Mouse (Mus musculus): Measurements from ENCODE around the gene Chsy1.

The Chsy1 gene

GRCm38 (mm10) chr7:66140095-66140494 lies 30.8 kb downstream of the Chsy1 start:
- DNase-seq, result no peak

DNA sequence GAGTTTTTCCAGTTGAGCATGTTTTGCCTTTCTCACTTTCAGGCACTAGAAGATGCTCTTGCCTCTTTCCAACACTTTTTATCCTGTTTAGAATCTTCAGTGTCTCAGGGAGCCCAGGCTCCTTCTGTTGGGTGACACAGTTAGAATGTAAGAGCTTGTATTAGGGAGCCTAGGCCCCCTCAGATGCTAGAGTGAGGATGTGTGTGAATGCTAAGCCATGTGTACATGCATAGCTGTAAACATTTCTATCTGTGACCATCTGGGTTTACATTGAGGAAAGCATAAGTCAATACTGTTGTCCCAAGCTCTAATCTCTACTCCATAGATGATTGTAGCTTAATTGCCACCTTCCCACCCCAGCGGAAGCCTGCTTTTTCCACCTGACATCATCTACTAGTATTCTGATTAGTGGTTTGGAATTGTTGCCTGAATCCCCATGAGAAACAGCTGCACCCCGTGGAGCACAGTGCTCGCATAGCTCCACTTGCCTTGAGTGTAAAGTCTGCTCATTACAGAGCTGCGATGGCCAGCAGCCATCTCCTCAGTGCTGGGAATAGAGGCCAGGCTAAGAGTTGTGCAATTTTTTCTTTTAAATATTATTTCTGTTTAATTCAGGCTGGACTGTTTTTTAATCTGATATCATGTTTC lies 31.7 kb downstream of the Chsy1 start:
- no peak for DNase-seq

GRCm38 (mm10) chr7:66142514-66142913 lies 33.2 kb downstream of the Chsy1 start:
- DNase-seq, result no peak

DNA sequence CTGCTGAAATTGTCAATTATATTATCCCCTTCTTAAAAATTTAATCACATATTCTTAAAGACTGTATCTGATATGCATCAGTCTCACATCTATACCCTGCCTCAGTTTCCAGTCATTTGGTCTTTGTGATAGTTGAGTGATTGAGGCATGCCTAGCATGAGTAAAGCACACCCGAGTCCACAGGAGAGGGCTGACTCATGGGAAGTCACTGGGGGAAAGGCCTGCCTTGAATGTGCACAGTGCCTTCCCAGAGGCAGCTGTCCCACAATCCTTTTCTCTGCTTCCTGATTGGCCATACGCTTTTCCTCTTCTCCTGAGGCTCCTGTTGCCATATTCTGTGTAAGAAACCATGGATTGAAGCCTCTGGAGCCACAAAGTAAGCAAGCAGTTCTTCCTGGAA lies 35.2 kb downstream of the Chsy1 start:
- no peak for DNase-seq

DNA sequence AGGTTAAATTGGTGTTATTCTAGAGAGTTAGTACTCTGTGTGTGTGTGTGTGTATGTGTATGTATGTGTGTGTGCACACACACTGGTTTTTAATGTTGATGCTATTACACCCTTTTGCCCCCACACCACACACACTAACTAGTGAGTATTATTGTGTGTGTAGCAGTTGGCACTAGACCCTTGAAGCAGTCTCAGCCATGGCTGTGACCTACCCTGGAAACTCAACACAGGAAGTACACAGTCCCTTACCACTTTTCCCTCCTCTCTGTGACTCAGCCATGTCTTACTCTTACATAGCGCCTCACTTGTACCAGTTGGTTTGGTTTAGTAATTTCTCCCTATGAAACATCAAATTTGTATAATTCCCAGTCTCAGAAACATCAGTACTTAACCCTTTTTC lies 37.8 kb downstream of the Chsy1 start:
- no peak for DNase-seq

DNA sequence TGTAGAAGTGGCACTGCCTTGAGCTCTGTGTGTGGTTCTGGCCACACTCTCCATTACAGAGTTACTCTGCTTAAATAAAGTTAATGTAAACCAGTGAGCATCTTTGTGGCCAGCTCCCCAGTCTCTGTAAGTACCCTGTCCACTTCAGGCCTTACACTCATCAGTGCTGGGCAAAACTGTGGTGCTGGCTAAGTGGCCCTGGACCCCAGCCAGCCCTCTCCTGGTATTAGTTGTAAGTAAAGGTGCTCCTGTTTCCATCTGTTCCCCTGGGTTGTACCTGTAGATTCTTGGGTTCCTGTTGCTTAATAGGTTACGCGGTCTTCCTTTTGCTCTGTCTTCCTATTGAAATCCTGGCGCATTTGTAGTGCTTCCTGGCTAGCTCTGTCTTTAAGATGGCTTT lies 38.5 kb downstream of the Chsy1 start:
- no peak for DNase-seq

DNA sequence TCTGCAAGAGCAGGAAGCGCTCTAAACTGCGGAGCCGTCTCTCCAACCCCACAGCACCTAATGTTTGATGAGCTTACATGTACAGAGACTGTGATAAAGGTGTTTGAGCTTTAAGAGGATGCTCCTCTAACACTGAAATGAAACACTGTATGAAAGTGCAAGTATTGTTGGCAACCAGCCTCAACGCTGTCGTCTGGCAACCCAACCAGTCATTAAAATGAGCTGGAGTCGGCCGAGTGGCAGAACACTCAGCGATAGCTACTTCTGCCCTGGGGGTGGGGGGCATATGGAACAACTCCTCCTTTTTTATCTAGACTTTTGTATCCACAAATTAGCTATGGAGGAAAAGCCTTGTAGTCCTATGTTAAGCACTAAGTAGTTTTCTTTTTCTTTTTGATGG lies 40.2 kb downstream of the Chsy1 start:
- no peak for DNase-seq

DNA sequence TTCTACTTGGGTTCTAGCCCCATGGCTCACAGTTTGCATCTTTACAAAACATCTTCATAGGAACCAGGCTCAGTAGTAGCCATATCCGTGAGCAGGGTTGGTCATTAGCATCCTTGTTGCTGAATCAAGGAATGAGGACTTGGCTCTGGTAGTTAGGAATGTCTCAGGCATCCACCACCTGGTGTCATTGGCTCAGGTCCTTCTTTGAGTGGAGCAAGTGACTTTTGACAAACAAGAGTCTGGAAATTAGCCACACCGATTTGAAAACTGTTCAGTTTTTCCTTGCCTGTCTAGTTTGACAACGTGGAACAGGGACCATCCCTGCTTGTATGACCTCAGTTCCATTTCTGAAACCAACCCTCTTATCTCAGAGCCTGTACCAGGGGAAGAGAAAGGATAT lies 41.1 kb downstream of the Chsy1 start:
- no peak for DNase-seq

DNA sequence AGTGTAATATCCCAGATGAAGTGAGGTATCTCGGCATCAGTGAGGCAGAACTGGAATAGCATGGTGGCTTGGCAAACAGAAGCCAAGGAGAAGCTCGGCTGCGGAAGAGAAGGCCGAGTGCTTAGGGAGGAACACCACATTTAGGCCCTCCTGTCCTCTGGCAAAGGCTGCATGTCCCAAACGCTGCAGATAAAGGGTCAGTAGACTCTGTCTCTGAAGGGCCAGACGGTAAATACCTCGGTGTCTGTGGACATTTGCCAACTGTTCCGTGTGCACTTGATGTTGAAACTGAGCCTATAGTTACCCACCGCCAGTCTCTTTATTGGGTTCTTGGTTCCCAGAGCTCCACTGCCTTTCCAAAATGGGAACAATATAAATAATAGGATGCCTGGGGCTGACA lies 48.1 kb downstream of the Chsy1 start:
- no peak for DNase-seq

DNA sequence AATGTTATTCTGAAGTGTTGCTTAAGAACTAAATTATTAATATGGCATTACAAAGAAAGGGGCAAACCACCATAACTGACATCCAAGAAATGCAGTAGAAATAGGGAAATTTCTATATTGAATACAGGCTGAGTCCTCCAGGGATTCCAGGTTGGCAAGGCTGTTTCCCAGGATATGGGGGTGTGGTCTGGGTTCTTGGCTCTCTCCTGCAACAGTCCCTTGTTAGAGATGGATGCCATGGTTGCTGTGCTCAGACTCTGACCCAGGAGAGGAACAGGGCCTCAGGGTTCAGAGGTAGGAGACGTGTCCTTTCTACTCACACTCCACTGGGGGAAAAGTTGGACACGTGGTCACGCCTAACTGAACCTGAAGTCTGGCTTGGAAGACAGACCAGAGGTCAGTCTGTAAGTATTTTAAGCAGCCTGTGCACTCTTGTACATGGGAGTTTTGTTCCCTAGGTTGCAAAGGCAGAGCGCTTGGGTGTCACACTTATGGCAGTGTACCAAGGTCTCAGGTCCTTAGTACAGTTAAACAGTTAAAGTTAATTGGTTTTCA lies 48.6 kb downstream of the Chsy1 start:
- DNase-seq, result peak; percentile 73 to 91

- no peak for DNase-seq
Observed at GRCm38 (mm10) chr7:66158616-66159129, 49.4 kb downstream of the Chsy1 start.

- no peak for DNase-seq
Observed at GRCm38 (mm10) chr7:66159961-66160360, 50.6 kb downstream of the Chsy1 start.

GRCm38 (mm10) chr7:66161836-66162235 lies 52.5 kb downstream of the Chsy1 start:
- DNase-seq, result no peak

DNA sequence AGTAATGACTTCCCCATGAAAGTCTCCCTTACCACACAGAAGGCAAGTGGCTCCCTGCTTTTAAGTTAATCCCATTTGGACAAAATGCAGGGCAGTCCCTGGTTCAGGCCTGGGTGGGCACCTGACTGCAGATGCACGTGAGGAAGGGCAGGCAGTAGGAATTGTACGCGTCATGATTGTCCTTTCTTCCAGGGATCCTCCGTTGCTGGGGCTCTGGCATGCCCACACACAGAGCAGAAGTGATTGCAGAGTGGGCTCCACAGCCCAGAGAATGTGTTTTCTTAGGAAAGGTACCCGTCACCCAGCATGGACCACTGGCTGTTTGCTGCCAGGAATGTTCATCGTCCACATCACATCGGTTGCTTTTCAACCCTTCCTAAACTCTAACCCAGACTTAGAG lies 53.2 kb downstream of the Chsy1 start:
- no peak for DNase-seq

- no peak for DNase-seq
Observed at GRCm38 (mm10) chr7:66162981-66163380, 53.7 kb downstream of the Chsy1 start.

- DNase-seq, result no peak
Observed at GRCm38 (mm10) chr7:66164427-66165031, 55.2 kb downstream of the Chsy1 start.

GRCm38 (mm10) chr7:66165036-66165798 lies 55.9 kb downstream of the Chsy1 start:
- no peak for DNase-seq

DNA sequence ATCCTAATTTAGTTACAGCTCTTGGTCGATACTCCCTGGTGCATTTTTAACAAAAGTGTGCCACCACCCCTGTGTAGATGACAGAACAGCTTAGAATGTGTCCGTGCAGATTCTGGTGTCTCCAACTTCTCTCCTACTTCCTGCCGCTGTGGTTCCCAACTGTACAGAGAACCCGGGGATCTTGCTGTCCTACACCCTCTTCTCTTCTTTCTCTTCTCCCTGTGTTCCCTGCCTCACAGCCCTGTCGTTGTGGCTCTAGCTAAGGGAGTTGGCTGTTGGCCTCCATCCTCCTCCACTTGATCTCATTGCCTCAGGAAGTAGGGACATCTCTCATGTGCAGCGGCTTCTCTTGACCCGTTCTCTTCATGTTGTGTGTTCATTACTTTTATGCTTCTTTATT lies 59.6 kb downstream of the Chsy1 start:
- no peak for DNase-seq

GRCm38 (mm10) chr7:66169476-66169875 lies 60.2 kb downstream of the Chsy1 start:
- no peak for DNase-seq

- DNase-seq, result no peak
Observed at GRCm38 (mm10) chr7:66170802-66171505, 61.6 kb downstream of the Chsy1 start.

DNA sequence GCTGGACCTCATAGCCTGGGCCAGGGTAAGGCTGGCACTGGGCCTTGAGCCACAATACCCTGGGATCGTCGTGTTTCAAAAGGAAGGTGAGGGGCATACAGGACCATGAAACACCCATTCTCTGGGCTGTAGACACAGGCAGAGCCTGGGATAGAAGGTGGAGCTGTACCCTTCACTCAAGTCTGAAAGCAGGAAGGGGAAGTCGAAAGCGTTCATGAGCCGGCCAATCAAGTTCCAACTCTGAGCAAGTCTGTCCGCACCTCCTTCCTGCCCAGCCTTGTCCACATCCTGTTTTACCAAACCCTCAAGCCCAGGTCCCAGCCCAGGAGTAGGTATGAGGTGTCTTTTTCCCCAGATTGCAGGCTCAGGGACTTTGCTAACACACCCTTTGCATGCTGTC lies 66.4 kb downstream of the Chsy1 start:
- DNase-seq, result no peak

DNA sequence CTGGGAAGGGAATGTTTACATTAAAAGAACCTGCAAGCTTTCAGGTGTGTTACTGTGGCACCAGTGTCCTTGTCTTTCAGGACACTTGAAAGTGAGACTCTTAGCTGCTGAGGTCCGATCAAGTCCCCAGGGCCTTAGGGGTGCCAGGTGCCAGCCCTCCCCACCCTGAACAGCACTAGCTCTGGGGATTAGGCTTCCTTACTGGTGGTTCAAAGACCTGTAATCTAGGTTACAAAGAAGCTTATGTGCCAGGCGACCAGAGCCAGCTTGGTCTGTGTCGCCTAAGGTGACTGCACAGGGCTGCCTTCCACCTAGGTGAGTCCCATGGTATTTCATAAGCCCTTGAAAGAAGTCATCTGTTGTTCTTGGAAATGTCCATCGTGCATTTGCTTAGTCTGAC lies 66.9 kb downstream of the Chsy1 start:
- no peak for DNase-seq

- no peak for DNase-seq
Observed at GRCm38 (mm10) chr7:66176929-66177328, 67.6 kb downstream of the Chsy1 start.
